Mouse (Mus musculus): Measurements from ENCODE around the gene Vmn1r197. TPM values are rescaled to one million over a fixed set of nuclear protein-coding genes. Genes with fewer than 3 reads are reported as not detected.

The Vmn1r197 gene
- not detected in 2 replicates for polyA plus RNA-seq (2012; rRNA removed)

DNA sequence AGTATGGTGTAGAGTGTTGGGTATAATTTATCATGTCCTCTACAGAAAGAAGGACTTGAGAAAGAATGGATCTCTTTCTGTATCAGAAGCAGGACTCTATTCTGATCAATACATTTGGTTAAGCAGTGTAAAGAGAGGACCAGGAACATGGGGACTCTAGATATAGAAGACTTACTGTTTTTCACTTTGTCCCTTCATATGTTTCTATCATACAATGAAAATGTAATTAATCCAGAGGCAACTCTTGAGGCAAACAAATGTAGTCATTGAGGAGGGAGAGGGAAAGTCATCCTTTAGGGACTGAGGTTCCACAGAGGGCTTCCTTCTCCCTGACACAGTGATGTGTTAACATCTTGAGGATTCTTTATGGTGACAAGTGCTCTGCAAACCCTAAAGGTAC is at the start of gene Vmn1r197:
Vmn1r197 (plus strand) TSS at position 301 of the 400 bp plus-strand sequence.

DNA sequence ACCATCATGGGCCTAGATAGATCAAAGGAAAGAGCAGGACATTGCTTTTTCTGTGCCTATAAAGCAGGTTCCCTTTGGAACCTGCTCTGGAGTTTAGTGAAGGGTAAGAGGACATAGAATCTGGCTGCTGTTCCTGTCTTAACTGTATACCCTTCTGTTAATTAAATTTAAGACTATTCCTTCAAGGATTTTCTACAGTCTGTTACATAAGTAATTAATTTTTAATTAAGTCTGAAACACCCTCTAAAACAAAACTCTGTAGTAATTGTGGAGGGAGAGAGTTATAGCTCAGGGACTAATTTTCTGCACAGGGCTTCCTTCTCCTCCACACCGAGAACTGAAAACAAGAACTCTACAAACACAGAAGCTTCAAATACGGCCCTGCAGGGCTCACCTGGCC is 34.8 kb upstream of the Vmn1r197 start, which contains the start of gene Vmn1r196:
Vmn1r196 (plus strand) TSS at position 301 of the 400 bp plus-strand sequence.

DNA sequence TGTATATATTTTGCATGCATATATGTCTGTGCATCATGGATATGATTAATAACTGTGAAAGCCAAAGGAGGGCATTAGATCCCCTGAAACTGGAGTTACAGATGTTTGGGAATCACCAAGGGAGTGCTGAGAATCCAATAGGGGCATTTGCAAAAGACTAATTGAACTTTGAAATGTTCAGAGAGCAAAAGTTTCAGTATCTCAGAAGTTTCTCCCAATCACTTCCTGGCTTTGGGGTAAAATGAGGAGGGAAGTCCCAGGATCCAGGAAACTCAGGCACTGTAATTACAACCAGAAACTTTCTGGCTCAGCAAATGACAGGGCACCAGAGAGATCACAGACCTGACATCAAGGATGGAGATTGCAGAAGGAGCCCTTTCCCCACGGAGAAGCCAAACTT is 25.7 kb downstream of the Vmn1r197 start, which contains the start of gene Vmn1r198:
Vmn1r198 (plus strand) TSS at position 301 of the 400 bp plus-strand sequence.

DNA sequence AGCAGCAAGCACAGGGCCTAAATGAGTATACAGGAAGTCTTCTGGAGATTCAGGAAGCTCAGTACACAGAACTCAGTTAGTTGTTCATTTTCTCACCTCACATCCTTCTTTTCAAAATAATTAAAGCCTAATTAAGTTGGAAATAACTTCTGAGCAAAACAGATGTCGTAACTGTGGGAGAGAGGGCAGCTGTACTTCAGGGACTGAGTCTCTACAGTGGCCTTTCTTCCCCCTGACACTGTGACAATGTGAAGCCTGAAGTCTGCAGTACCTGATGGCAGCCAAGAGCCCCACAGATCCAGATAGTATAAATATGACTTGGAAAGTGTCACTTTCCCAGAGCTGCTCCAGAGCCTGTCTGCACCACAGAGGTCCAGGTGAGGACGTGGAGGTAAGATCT is 55.1 kb downstream of the Vmn1r197 start, which contains the start of gene Vmn1r199:
Vmn1r199 (plus strand) TSS at position 301 of the 400 bp plus-strand sequence.

Other genes starting within 250 kb of the Vmn1r197 start
- gene Vmn1r188, start 240.1 kb upstream of the Vmn1r197 start, polyA plus RNA-seq (2012; rRNA removed) = not detected in 2 replicates
- not detected in 2 replicates for gene Vmn1r189, start 218.8 kb upstream of the Vmn1r197 start, polyA plus RNA-seq (2012; rRNA removed)
- gene Vmn1r191, start 140.6 kb upstream of the Vmn1r197 start, polyA plus RNA-seq (2012; rRNA removed) = not detected in 2 replicates
- not detected in 2 replicates for gene Vmn1r192, start 133.4 kb upstream of the Vmn1r197 start, polyA plus RNA-seq (2012; rRNA removed)
- not detected in 2 replicates for gene Vmn1r193, start 101.4 kb upstream of the Vmn1r197 start, polyA plus RNA-seq (2012; rRNA removed)
- gene Vmn1r194, start 80.4 kb upstream of the Vmn1r197 start, polyA plus RNA-seq (2012; rRNA removed) = not detected in 2 replicates
- not detected in 2 replicates for gene Vmn1r195, start 54.1 kb upstream of the Vmn1r197 start, polyA plus RNA-seq (2012; rRNA removed)
- gene Vmn1r196, start 34.7 kb upstream of the Vmn1r197 start, polyA plus RNA-seq (2012; rRNA removed) = not detected in 2 replicates
- gene Vmn1r198, start 25.8 kb downstream of the Vmn1r197 start, polyA plus RNA-seq (2012; rRNA removed) = not detected in 2 replicates
- not detected in 2 replicates for gene Vmn1r199, start 55.2 kb downstream of the Vmn1r197 start, polyA plus RNA-seq (2012; rRNA removed)
- not detected in 2 replicates for gene Vmn1r200, start 65.8 kb downstream of the Vmn1r197 start, polyA plus RNA-seq (2012; rRNA removed)
- gene Vmn1r201, start 147.3 kb downstream of the Vmn1r197 start, polyA plus RNA-seq (2012; rRNA removed) = not detected in 2 replicates
- not detected in 2 replicates for gene Vmn1r202, start 180.8 kb downstream of the Vmn1r197 start, polyA plus RNA-seq (2012; rRNA removed)
- not detected in 2 replicates for gene Vmn1r203, start 193.5 kb downstream of the Vmn1r197 start, polyA plus RNA-seq (2012; rRNA removed)
- not detected in 2 replicates for gene Vmn1r204, start 228.6 kb downstream of the Vmn1r197 start, polyA plus RNA-seq (2012; rRNA removed)